Mouse (Mus musculus): ENCODE measurements around the gene Reep6.

Reep6 gene

GRCm38 (mm10) chr10:80329273-80330081 is at the start of gene Reep6, which contains the start of gene Pcsk4:
TSS of gene Reep6 (plus strand) at chr10:80329953.
TSS of gene Pcsk4 (minus strand) at chr10:80329498.
- peak; percentile 94 for DNase-seq (ENCODE audit: low read depth, low spot score)

DNA sequence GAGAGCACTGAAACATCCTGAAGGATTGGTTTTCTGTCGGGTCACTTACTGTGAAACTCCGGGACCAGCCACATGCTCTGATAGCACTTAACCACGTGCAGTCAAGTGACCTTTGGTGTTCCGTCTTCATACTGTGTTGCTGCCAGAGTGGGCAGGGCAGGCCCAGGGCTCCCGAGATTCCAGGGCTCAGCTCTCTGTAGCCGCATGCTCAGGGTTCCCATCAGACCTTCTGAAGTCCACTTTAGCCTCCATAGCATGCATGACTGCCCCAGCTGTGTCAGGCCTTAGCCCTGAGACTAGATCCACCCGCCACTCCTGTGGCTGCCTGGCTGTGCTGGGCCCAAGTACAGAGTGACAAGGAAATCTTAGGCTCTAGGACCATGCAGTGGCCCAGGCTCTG is 48.4 kb upstream of the Reep6 start:
- DNase-seq (ENCODE audit: low read depth, low spot score): no peak

DNA sequence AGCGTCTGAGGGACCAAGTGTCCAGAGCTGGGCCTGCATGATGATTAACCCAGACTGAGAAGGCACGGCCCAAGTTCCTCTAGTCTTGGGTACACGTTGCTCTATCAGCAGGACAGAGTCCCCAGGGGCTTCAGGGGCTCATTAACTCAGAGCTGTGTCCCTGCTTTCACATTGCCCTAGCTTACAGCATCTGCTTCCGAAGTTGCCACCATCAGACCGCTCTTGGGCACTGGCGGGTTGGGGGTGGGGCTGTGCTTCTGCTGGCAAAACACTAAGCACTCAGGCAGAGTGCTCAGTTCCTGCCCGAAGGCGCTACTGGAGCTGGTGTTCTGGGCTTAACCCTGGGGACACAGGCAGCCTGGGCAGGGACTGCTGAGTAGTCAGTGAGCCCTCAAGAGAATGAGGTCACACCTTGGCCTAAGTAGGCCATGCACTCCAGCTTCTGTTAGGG is 47.8 kb upstream of the Reep6 start:
- no peak for DNase-seq (ENCODE audit: low read depth, low spot score)

- DNase-seq (ENCODE audit: low read depth, low spot score): no peak
Measured at GRCm38 (mm10) chr10:80282481-80283441, 47.0 kb upstream of the Reep6 start.

DNA sequence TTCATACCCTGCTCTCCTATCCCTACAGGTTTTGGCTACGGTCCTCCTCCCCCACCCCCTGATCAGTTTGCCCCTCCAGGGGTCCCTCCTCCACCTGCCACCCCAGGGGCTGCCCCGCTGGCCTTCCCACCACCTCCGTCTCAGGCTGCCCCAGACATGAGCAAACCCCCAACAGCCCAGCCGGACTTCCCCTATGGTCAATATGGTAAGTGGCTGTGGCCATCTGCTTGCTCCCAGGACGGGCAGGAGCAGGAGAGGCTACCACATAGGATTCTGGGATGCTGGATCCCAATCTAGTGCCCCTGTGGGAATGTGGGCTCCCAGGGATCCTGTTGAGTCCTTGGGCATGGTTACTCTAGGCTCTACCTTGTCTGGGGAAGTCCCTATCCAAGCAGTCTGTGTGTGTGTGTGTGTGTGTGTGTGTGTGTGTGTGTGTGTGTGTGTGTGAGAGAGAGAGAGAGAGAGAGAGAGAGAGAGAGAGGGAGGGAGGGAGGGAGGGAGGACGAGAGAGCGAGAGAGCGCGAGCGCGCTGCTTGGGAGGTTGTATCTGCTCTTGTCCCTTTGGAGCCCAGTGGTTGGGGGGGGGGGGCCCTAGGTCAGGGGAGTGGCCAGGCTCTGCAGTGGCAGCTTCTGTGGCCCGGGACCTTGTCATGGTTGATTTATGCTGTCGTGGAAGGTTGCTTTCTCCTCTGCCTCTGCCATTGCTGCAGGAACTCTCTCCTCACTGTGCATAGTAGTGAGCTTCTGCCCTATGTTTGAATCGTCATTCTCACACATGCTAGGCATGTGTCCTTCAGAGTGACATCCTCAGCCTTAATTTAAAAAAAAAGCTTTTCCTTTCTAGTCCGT is 44.3 kb upstream of the Reep6 start:
- DNase-seq (ENCODE audit: low read depth, low spot score): no peak

DNA sequence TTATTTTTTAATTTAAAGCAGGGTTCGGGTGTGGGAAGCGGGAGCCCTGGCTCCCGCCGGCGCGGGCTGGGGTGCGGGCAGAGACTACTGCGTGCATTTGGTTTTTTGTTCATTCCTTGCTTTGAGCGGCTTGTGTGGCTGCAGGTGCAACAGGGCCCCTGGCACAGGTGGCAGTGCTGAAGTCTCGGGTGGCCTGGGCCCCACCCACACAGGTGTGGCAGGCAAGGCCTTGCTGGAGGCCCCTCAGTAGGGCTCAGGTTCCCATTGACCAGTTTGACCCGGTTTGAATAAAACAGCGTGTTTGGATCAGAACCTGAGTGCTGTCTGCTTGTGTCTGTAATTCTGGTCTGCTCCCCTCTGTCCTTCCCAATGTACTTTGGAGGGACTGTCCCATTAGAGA is 41.7 kb upstream of the Reep6 start:
- DNase-seq (ENCODE audit: low read depth, low spot score): no peak

- no peak for DNase-seq (ENCODE audit: low read depth, low spot score)
Measured at GRCm38 (mm10) chr10:80288657-80289056, 41.1 kb upstream of the Reep6 start.

DNA sequence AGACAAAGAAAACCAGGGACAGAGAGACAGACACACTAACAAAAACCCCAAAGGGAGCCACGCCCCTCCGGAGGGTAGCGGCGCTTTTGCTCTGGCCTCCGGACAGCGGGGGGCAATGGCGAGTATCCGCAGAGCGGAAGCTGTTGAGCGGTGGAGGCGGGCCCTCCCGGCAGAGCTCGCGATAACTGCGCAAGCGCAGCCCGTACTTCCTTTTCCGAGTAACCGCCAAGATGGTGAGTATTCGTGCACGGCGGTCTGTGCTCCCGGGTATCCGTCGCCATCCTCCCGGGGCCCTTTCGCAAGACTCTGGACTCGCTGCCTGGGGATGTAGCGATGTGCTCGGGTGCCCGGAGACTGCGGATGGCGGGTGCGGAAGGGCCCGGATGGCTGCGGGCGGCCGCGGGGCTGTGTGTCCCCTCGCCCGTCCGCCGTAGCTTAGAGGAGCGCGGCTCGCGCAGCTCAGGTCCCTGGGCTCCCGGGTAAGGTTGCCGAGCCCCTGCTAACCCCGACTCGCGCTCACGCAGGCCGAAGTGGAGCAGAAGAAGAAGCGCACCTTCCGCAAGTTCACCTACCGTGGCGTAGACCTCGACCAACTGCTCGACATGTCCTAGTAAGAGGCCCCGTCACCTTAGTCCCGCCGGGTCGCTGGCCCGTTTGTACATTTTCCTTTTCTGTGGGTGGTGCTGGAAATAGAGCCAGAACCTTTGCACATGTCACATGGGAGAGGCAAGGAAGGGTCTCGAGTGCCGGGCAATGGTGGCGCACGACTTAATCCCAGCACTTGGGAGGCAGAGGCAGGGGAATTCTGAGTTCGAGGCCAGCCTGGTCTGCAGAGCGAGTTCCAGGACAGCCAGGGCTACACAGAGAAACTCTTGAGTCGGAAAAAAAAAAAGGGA is 37.3 kb upstream of the Reep6 start, which contains the start of gene Rps15:
TSS of gene Rps15 (plus strand) at position 203 of the 896 bp plus-strand sequence.
- DNase-seq (ENCODE audit: low read depth, low spot score): peak; percentile 95

DNA sequence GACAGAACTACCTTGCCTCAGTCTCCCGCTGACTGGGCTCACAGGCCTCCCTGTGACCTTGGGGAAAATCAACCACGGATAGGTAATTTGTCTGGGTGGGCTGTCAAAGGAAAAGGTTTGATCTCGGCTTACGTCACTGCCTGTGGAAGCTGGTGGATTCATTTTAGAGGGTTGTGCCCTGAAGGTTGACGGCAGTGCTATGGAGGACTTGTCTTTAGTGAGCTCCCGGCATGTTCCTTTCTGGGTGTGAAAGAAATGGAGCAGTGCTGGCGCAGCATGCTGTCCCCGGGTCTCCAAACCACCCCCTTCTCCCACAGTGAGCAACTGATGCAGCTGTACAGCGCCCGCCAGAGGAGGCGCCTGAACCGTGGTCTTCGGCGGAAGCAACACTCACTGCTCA is 36.4 kb upstream of the Reep6 start:
- no peak for DNase-seq (ENCODE audit: low read depth, low spot score)

- no peak for DNase-seq (ENCODE audit: low read depth, low spot score)
Measured at GRCm38 (mm10) chr10:80294311-80294710, 35.4 kb upstream of the Reep6 start.

GRCm38 (mm10) chr10:80294788-80295303 is 34.9 kb upstream of the Reep6 start:
- no peak for DNase-seq (ENCODE audit: low read depth, low spot score)

GRCm38 (mm10) chr10:80295618-80296425 is 33.9 kb upstream of the Reep6 start, which contains the start of gene Apc2:
TSS of gene Apc2 (plus strand) at chr10:80295977.
- DNase-seq (ENCODE audit: low read depth, low spot score): peak; percentile 63

- DNase-seq (ENCODE audit: low read depth, low spot score): no peak
Measured at GRCm38 (mm10) chr10:80296824-80297223, 32.9 kb upstream of the Reep6 start.

GRCm38 (mm10) chr10:80297526-80298133 is 32.1 kb upstream of the Reep6 start:
- DNase-seq (ENCODE audit: low read depth, low spot score): no peak

GRCm38 (mm10) chr10:80298571-80299281 is 31.0 kb upstream of the Reep6 start:
- DNase-seq (ENCODE audit: low read depth, low spot score): peak; percentile 67

GRCm38 (mm10) chr10:80299301-80299700 is 30.5 kb upstream of the Reep6 start:
- no peak for DNase-seq (ENCODE audit: low read depth, low spot score)

GRCm38 (mm10) chr10:80299824-80300223 is 29.9 kb upstream of the Reep6 start:
- DNase-seq (ENCODE audit: low read depth, low spot score): no peak

DNA sequence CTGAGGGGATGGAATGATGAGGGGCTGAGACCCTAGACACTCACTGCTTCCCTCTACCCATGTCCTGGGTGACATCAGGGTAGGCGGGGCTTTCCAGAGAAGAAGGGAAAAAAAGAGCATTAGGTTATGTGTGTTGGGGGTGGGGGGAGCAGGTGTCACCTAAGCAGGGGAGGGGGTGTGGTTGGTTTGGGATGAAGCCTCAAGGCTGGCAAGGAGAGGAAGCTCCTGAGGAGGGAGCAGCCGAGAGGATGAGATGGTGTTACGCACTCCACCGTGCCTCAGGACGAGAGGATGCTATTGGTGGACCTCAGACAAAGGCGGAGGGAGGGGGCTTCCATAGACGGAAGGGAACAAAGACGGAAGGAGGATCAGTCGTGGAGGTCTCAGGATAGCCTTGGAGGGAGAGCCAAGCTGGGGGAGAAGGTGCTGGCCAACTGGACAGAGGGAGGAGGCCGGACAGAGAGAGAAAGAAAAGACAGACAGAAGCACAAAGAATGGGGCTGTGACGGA is 29.0 kb upstream of the Reep6 start:
- no peak for DNase-seq (ENCODE audit: low read depth, low spot score)

Data from embryo, embryonic 11.5 days (tissue).